Comparison of ENCODE assay signal across 23 mouse cellular contexts in the genomic region with DNA sequence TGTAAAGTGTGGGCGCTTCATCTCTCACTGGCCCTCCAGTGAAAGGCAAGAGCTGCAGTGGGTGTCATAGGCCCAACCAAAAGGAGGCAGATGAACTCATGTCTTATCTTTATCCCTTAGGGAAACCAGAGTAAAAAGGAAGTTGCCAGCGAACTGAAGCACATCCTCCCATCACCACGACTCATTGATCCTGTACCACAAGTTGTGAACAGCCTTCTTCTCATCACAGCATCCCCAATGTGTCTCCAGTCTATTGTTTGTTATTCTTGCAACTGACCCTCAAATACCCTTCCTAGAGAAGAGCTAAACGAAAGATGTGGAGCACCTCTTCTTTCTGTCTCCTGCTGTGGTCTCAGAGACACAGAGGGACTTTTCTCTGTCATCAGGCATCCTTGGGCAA.
"Had no signal": no experiment of that assay in that cellular context is flagged by ENCODE, and none has a peak within 500 bp of the region (broad histone marks: within the 10 kb centered on the region; RNA-seq: fewer than 3 reads in every experiment).

No protein-coding gene starts in this region.

- H3K27me3 ChIP-seq: heart, embryonic 13.5 days; heart, embryonic 15.5 days; hindbrain, embryonic 13.5 days; hindbrain, embryonic 15.5 days; limb, embryonic 13.5 days; limb, embryonic 15.5 days; liver, embryonic 12.5 days had no signal

- H3K9ac ChIP-seq: heart, embryonic 13.5 days; heart, embryonic 15.5 days; hindbrain, embryonic 13.5 days; hindbrain, embryonic 15.5 days; limb, embryonic 13.5 days; limb, embryonic 15.5 days; liver, embryonic 12.5 days; liver, embryonic 14.5 days had no signal

- H3K27ac ChIP-seq: heart, adult 2 months; heart, embryonic 13.5 days; heart, embryonic 15.5 days; hindbrain, embryonic 13.5 days; hindbrain, embryonic 15.5 days; hindbrain, postnatal 0 days; limb, embryonic 13.5 days; limb, embryonic 15.5 days; liver, embryonic 12.5 days; liver, embryonic 14.5 days had no signal

- ATAC-seq: hindbrain, postnatal 0 days; intestine, embryonic 16.5 days; liver, embryonic 12.5 days had no signal

- H3K9me3 ChIP-seq: heart, embryonic 13.5 days; heart, embryonic 15.5 days; hindbrain, embryonic 13.5 days; hindbrain, embryonic 15.5 days; limb, embryonic 13.5 days; limb, embryonic 15.5 days; liver, embryonic 12.5 days had no signal

- H3K4me1 ChIP-seq: heart, embryonic 13.5 days; heart, embryonic 15.5 days; hindbrain, embryonic 13.5 days; hindbrain, embryonic 15.5 days; limb, embryonic 15.5 days; liver, embryonic 12.5 days had no signal

- H3K4me3 ChIP-seq: heart, adult 2 months; heart, embryonic 13.5 days; heart, embryonic 15.5 days; hindbrain, embryonic 13.5 days; hindbrain, embryonic 15.5 days; limb, embryonic 13.5 days; limb, embryonic 15.5 days; liver, embryonic 12.5 days had no signal

- DNase-seq: gastrocnemius, postnatal 14 days; gastrocnemius, postnatal 36 days; heart, adult 11 months; heart, adult 2 months; heart, postnatal 14 days; heart, postnatal 36 days; kidney, adult 9 months; kidney, postnatal 14 days; kidney, postnatal 36 days; layer of hippocampus, adult 9-11 months; layer of hippocampus, postnatal 36 days; left cerebral cortex, postnatal 4 days had no signal

- H3K4me2 ChIP-seq: heart, embryonic 11.5 days; heart, embryonic 13.5 days; heart, embryonic 15.5 days; hindbrain, embryonic 13.5 days; hindbrain, embryonic 15.5 days; limb, embryonic 13.5 days; limb, embryonic 15.5 days; liver, embryonic 12.5 days had no signal

- H3K36me3 ChIP-seq: heart, embryonic 13.5 days; heart, embryonic 15.5 days; hindbrain, embryonic 13.5 days; hindbrain, embryonic 15.5 days; limb, embryonic 13.5 days; limb, embryonic 15.5 days; liver, embryonic 12.5 days had no signal
